Mouse (Mus musculus): Measurements from ENCODE around the gene Dctn3.

- TF ChIP-seq CTCF (IDR thresholded peaks at IDR 0.05 in 2 of 3, conservative IDR thresholded peaks at IDR 0.05 in 1 of 3; ENCODE audit: control insufficient read depth in 1 of 3, insufficient read depth in 1 of 3, low read depth in 2 of 3, low read length in 3 of 3, poor library complexity in 1 of 3, severe bottlenecking in 1 of 3) (no peak), MEF2A (IDR thresholded peaks at IDR 0.05; ENCODE audit: extremely low read depth, insufficient replicate concordance, low read depth, low read length, poor library complexity, severe bottlenecking) (no peak), MAFK (IDR thresholded peaks at IDR 0.05; ENCODE audit: borderline replicate concordance, low read depth, low read length) (no peak), TCF12 (IDR thresholded peaks at IDR 0.05; ENCODE audit: low read depth, low read length) (no peak), MAZ (IDR thresholded peaks at IDR 0.05; ENCODE audit: low read depth, low read length) (no peak), MAX (IDR thresholded peaks at IDR 0.05; ENCODE audit: low read length) (no peak), MYB (IDR thresholded peaks at IDR 0.05; ENCODE audit: low read depth, low read length) (no peak), GATA1 (IDR thresholded peaks at IDR 0.05; ENCODE audit: low read depth, low read length) (no peak), POLR2A (IDR thresholded peaks at IDR 0.05; ENCODE audit: control insufficient read depth in 1 of 2, insufficient read depth in 1 of 2, low read depth in 1 of 2, low read length in 2 of 2, poor library complexity in 1 of 2) (no peak), POLR2AphosphoS5 (IDR thresholded peaks at IDR 0.05; ENCODE audit: borderline replicate concordance, low read depth, low read length) (no peak), EP300 (IDR thresholded peaks at IDR 0.05; ENCODE audit: low read depth in 1 of 2, low read length in 2 of 2) (no peak)
Measured at GRCm38 (mm10) chr4:41666646-41667045, 56.3 kb downstream of the Dctn3 start.
